Mouse (Mus musculus): ENCODE data around the gene Gnao1.

The Gnao1 gene

GRCm38 (mm10) chr8:93898570-93898969 lies 88.8 kb downstream of the Gnao1 start:
- no peak for DNase-seq

- no peak for DNase-seq
Measured at GRCm38 (mm10) chr8:93902040-93902439, 92.3 kb downstream of the Gnao1 start.

GRCm38 (mm10) chr8:93906961-93907360 lies 97.2 kb downstream of the Gnao1 start:
- DNase-seq: no peak

GRCm38 (mm10) chr8:93907987-93908441 lies 98.2 kb downstream of the Gnao1 start:
- no peak for DNase-seq

GRCm38 (mm10) chr8:93908546-93908945 lies 98.8 kb downstream of the Gnao1 start:
- DNase-seq: no peak

GRCm38 (mm10) chr8:93911715-93912555 lies 102.2 kb downstream of the Gnao1 start:
- no peak for DNase-seq

GRCm38 (mm10) chr8:93917859-93918421 lies 108.2 kb downstream of the Gnao1 start:
- DNase-seq: no peak

- DNase-seq: no peak
Measured at GRCm38 (mm10) chr8:93918580-93918979, 108.8 kb downstream of the Gnao1 start.

GRCm38 (mm10) chr8:93919422-93919821 lies 109.7 kb downstream of the Gnao1 start:
- no peak for DNase-seq

- DNase-seq: no peak
Measured at GRCm38 (mm10) chr8:93919916-93920589, 110.3 kb downstream of the Gnao1 start.

- no peak for DNase-seq
Measured at GRCm38 (mm10) chr8:93920590-93920948, 110.8 kb downstream of the Gnao1 start.

GRCm38 (mm10) chr8:93923897-93924334 lies 114.2 kb downstream of the Gnao1 start:
- no peak for DNase-seq

GRCm38 (mm10) chr8:93925513-93925912 lies 115.7 kb downstream of the Gnao1 start:
- no peak for DNase-seq

GRCm38 (mm10) chr8:93929233-93929632 lies 119.5 kb downstream of the Gnao1 start:
- DNase-seq: no peak

- no peak for DNase-seq
Measured at GRCm38 (mm10) chr8:93931336-93931735, 121.6 kb downstream of the Gnao1 start.

- peak; percentile 73 for DNase-seq
Measured at GRCm38 (mm10) chr8:93932873-93933272, 123.1 kb downstream of the Gnao1 start.

GRCm38 (mm10) chr8:93933288-93933687 lies 123.5 kb downstream of the Gnao1 start:
- DNase-seq: no peak

GRCm38 (mm10) chr8:93938193-93938592 lies 128.4 kb downstream of the Gnao1 start:
- no peak for DNase-seq

- no peak for DNase-seq
Measured at GRCm38 (mm10) chr8:93940542-93941423, 131.0 kb downstream of the Gnao1 start.

GRCm38 (mm10) chr8:93941636-93942054 lies 131.9 kb downstream of the Gnao1 start:
- no peak for DNase-seq

- no peak for DNase-seq
Measured at GRCm38 (mm10) chr8:93945781-93946180, 136.0 kb downstream of the Gnao1 start.

GRCm38 (mm10) chr8:93946397-93946796 lies 136.6 kb downstream of the Gnao1 start:
- no peak for DNase-seq

- DNase-seq: no peak
Measured at GRCm38 (mm10) chr8:93950133-93950532, 140.4 kb downstream of the Gnao1 start.

Measured in thymus, postnatal 25 days (tissue).